Mouse (Mus musculus) testis, adult 2 months (tissue): Measurements from ENCODE around the gene Fam171a2.

Source experiments
- CTCF ChIP-seq: fragments of 200-500 bp; IDR thresholded peaks from 2 replicates; pipeline ENCODE4 v1.5.1; 2012; ENCODE audit warnings: low read depth, mild to moderate bottlenecking, inconsistent platforms, low read length, moderate library complexity; ENCODE audit not compliant: control insufficient read depth, insufficient read depth, insufficient replicate concordance
- POLR2A ChIP-seq: fragments of 200-500 bp; IDR thresholded peaks from 2 replicates; pipeline ENCODE4 v1.6.1; 2012; ENCODE audit warnings: low read depth, mild to moderate bottlenecking, inconsistent platforms, low read length, moderate library complexity; ENCODE audit not compliant: control insufficient read depth

GRCm38 (mm10) chr11:102441434-102441833, 6.0 kb downstream of the Fam171a2 start:
- no peak for TF ChIP-seq CTCF
- TF ChIP-seq POLR2A, result no peak
